Mouse (Mus musculus) CD4-positive, CD25-positive, alpha-beta regulatory T cell, adult 2 months (primary cell): ENCODE results near the gene Ifi211.
A peak's percentile ranks its signal among the peaks of the same experiment; 100 is the strongest.
"Not testable (repeated sequence)": the region's sequence is repeated elsewhere in the genome, so short reads cannot be mapped to it uniquely, and the experiment has no call there.

Source experiments
- DNase-seq: peaks from one replicate; pipeline ENCODE4 v3.0.0-alpha.2; 2012; ENCODE audit warnings: low read depth, low spot score

Gene Ifi211

DNA sequence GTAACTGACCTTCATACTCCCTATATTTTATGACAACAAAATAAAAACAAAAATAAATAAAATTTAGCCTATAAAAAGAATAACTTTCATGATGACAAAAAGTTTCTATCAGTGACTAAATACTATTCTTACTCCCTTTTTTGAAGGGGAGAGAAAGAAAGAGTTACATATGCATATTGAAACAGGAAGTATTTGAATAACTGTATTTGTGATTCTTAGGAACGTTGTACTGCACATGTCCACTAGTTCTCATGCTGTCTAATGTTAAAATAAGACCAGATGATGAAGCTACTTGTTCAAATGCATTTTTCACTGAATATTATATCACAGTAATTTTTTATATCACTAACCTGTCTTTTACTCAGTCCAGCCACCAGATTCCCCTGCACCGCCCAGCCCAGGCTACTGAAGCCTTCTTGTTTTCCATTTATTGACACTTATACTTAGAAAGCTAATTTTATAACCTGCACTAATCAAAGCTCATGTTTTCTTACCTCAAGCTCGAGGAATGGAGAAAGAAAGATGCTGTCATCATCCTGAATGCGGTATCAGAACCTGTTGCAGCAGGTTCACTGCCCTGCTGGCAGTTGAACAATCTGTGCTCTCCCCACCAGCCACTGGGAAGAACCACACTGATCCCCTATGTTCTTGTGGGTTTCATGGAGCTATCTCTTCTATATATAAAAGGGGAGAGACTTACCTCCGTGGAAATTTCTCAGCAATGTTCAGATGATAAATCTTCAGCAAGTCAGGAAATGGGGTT is 33.4 kb downstream of the Ifi211 start:
- peak; percentile 29 for DNase-seq

DNA sequence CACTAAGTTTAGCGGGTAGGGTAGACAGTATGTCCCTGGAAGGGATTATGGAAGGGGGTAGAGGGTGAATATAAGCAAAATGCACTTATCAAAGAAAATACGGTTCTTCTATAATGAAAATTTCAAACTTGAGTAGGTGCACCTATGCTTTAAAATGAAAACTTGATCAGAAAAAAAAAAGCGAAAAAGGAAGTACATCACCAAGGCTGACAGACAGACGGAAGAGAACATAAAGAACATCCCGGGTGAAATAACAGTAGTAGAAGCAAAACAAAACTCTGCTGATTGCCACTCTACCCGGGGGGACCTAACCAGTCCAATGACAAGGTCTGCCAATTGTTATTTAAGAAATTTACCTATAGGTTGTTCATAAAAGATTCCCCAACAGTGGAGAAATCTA is 34.6 kb downstream of the Ifi211 start:
- peak; percentile 36 for DNase-seq

DNA sequence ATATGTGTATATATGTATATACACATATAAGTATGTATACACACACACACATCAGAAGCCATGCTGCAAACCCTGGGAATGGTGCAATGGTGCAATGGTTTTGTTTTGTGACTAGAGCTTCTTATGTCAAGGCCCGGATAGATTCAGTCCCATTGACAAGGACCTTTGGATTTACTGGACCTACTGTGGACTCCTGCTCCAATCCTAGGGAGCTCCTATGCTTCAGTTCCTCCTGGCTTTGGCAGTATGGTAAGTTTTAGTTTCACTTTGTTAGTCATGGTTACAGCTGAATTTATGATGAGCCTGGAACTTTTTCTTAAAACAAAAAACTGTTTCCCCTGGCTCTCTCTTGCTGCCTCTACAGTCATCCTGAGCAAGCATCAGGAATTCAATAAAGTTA is 35.7 kb downstream of the Ifi211 start:
- not testable (repeated sequence) for DNase-seq

DNA sequence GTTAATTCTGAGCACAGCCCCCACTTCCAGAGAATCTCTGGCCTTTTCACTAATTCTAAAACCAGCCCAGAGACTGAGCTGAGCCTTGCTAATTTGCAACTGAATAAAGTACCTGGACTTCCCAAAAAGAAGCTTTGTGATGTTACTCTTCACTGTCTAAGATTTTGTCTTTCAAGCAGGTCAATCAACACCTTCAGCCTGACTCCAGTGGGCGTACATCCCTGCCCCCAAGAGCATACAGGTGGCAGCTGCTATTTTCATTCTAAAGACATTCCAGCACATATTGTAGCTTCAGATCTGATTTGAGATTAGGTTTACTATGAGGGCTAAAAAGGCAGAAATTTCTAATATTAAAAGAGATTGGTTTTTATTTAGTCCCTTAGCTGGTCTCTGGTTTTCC is 44.3 kb downstream of the Ifi211 start:
- DNase-seq = not testable (repeated sequence)

DNA sequence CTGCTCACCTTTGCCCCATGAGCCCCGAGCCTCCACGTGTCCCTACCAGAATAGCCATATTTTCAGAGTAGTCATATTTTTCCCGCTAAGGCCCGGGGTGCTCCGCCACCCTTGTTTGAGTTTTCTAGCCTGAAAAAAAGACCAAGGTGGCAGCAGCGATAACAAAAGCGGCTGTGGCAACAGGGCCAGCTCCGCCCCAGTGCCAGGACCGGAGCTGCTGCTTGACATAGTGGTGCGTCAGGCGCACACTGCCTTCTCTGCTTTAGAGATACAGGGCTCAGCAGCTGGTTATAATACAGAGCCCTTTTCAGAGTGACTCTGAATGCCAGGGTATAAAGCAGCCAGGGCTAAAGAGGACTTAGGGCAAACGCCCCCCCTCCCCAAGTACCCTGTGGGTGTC is 46.3 kb downstream of the Ifi211 start:
- no peak for DNase-seq

DNA sequence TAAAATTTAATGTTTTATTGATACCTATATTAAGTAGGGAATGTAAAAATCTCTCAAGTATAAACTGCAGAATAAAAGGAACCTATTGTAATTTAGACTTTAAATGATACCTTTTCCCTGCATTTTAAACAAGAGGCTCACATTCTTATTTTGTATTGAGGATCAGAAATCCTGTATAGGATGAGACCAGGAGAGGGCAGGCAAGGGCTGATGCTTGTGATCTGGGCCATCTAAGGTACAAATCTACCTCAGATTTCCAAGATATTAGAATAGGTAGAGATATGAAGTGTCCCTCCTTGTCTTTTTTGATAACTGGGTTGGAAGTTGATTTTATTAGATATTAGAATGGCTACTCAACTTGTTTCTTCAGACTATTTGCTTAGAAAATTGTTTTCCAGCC is 59.1 kb downstream of the Ifi211 start:
- DNase-seq = peak; percentile 57

DNA sequence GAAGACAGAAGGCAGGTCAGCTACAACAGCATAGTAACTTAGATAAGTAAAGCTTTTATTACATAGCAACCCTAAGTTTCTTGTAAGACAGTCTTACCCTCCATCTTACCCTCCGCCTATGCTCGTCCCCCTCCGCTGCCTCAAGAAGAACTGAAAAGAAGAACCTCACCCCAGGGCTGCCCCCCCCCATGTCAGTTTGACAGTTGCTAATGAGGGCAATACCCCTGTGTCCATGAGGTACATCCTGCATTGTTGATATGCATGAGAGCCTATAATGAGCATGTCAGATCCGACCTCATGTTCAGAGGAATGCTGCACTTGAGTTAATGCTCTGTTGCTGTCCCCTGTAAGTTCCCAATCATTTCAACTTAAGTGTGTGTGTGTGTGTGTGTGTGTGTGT is 60.0 kb downstream of the Ifi211 start:
- not testable (repeated sequence) for DNase-seq
